Mouse (Mus musculus): Measurements from ENCODE around the gene Rcbtb1.

GRCm38 (mm10) chr14:59185514-59185913 is 15.5 kb upstream of the Rcbtb1 start:
- no peak for TF ChIP-seq POLR2A (IDR thresholded peaks at IDR 0.05; ENCODE audit: borderline replicate concordance, extremely low read depth, insufficient read depth, insufficient read length, poor library complexity, severe bottlenecking)
- TF ChIP-seq CTCF (IDR thresholded peaks at IDR 0.05; ENCODE audit: borderline replicate concordance, extremely low read depth, insufficient read depth, insufficient read length): no peak

Data from brain, embryonic 14.5 days (tissue).